Mouse (Mus musculus) thymus, postnatal 25 days (tissue): ENCODE measurements around the gene Hand1.
A peak's percentile ranks its signal among the peaks of the same experiment; 100 is the strongest.
"Not testable (repeated sequence)": the region's sequence is repeated elsewhere in the genome, so short reads cannot be mapped to it uniquely, and the experiment has no call there.

Source experiments
- DNase-seq: peaks from one replicate; pipeline ENCODE4 v3.0.0; 2022

Hand1 gene

DNA sequence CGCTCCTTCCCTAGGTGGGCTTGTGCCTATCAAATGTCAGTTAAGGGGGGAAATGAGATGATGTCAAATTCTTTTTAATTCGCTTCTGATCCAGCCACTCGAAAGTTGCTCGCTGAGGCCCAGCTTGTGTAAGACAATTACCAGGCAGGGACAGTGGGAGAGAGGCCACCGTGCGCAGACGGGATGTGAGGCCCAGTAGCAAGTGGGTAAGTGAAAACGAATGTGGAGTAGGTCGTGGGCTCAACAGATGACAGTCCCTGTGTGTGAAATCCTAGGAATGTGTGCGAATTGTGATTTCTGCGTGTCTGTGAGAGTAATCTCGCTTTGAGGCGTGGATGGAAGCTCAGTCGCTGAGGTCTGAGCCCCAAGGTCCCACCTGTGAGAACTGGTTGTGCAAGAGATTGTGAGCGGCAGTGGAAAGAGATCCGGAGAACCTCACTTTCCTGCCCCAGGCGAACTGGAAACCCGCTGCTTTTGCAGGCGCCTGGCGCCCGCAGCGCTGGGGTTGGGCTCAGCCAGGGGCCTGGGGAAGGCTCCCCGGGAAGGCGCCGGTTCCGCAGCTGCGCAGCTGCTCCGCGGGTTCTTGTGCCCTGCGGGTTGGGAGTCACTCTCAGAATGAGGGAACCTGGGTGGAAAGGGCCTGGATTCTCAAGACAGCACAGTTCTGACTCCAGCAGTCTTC, 819 bp upstream of the Hand1 start:
- DNase-seq: no peak

DNA sequence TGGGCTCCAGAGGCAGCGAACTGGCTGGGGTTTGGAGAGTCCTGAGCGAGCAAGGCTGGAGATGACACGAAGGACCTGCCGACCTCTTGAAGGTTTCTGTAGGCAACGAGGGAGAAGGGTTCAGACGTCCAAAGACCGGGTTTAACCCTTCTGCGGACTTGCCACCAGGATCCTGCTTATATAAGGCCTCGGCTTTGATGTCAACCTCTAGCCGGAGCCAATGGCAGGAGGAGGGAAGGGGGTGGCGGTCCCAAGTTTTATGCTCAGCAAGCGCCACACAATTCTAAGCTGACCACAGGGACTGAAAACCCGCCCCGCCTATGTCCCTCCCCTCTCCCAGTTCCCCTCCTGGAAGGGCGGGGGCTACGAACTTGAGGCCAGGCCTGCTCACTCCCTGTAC, 757 bp downstream of the Hand1 start:
- no peak for DNase-seq

- no peak for DNase-seq
These were observed 1.3 kb downstream of the Hand1 start for GRCm38 (mm10) chr11:57831281-57831781.

GRCm38 (mm10) chr11:57829871-57830775, 2.5 kb downstream of the Hand1 start:
- no peak for DNase-seq

GRCm38 (mm10) chr11:57828955-57829870, 3.4 kb downstream of the Hand1 start:
- no peak for DNase-seq

DNA sequence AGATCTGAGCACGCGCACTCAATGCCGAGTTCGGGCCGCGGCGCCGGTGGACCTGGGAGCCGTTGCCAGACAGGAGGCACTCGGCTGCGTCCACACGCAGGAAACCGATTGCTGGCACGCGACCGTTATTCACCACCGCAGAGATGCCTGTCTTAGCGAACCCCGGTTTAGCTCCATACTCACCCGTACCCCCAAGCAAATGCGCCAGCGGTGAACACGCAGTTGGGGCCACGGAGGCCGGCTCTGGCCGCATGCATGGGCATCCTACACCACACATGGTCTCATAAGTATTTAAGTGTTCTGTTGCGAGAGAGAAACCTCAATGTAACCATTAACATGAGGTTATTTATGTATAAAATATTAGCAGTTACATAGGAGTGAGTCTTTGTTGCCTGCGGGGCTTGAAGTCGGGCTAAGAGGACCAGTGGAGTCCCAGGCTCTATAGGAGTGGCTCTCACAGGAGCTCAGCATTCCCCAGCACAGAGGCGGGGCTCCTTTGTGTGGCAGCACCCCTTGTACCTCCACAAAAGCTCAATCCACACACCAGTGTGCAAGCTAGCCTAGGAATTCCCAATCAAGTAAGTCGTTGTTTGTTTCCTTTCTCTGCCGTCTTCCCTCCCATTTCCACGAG, 4.6 kb downstream of the Hand1 start:
- DNase-seq: peak; percentile 27

DNA sequence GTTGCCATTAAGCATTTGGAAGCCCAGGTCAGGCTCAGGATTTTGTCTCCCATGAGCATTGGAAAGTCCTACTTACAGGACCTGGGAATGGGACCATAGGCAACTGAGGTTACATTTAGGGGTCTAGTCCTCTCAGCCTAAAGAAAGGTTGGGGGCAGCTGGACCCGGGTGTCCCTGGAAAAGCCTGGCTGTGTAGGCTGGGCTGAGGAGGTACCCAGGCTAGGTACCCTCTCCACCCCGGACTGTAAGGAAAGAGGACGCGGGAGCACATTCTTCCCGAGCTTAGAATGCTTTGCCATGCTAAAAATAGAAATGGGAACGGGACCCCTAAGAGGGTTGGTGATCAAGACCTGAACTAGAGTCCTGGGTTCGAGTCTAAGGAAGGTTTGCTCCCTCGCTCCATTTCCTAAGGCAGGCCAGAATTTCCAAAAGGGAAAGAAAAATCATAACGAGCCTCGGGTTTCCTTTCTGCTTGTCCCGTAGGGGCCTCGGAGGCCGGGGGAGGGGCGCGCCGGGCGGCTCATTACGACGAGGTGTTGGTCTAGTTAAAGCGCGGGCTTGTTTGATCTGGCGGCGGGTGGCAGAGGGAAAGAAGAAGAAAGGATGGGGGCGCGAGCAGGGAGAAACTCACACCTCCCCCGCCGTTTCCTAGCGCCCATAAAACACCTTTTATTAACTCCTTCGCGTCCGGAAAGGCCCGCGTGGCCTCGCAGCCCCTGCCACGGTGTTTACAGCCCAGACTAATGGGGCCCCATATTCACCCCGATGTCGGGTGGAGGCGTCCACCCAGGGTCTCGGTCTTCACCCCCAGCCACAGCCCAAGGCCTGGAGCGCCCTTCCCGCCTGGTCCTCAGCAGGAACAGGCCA, 5.3 kb downstream of the Hand1 start:
- DNase-seq: peak; percentile 54

GRCm38 (mm10) chr11:57825234-57825633, 7.4 kb downstream of the Hand1 start:
- peak; percentile 24 for DNase-seq

DNA sequence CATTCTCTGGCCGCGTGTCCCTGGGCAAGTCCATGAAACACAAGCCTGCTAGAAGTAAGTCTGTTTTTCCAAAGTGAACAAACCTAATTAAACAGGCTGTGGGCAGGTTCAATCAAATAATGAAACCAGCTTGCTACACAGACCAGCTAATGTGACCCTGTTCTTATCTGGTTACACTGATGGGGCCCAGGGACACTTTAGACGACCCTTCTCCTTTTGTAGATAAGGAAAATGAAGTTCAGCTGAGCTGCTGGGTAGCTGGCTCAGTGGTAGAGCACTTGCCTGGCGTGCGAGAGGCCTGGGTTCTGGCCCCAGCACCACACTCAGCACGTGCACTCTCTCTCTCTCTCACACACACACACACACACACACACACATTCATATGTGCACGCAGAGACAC, 8.9 kb downstream of the Hand1 start:
- no peak for DNase-seq

DNA sequence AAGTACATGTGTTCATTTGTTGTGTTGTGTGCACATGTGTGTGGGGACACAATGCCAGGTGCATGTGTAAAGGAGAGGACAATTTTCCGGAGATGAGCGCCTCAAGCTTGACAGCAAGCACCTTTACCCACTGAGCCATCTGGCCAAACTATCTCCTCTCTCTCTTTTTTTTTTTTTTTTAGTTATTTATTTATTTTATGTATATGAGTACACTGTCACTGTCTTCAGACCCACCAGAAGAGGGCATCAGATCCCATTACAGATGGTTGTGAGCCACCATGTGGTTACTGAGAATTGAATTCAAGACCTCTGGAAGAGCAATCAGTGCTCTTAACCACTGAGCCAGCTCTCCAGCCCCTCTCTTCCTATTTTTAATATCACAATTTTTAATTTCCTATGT, 9.5 kb downstream of the Hand1 start:
- not testable (repeated sequence) for DNase-seq

DNA sequence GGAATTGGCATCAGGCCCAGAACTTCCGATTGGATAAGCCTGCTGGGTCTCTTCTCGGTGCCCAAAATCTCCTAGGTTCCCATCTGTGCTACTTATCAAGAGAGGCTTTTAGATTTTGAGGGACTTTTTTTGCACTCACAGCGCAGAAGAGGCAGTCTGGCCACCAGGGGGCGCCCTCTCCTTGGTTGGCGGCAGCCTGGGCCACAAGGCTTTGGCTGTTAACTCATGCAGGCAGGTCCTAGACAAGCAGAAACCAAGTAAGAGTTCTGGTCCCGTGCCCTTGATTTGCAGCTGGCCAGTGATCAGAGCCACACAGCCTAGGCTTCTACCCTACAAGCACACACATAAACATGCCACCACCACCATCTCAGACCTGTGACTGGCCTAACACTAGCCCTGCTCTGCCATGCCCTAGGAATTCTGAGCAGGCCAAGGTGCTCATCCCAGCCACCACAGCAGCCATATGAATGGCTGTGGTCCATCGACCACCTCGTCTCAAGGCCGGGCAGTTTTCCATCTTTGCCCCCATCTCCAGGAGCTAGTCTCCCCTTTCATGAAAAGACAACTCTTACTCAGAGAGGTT, 12.5 kb downstream of the Hand1 start:
- DNase-seq: peak; percentile 78

DNA sequence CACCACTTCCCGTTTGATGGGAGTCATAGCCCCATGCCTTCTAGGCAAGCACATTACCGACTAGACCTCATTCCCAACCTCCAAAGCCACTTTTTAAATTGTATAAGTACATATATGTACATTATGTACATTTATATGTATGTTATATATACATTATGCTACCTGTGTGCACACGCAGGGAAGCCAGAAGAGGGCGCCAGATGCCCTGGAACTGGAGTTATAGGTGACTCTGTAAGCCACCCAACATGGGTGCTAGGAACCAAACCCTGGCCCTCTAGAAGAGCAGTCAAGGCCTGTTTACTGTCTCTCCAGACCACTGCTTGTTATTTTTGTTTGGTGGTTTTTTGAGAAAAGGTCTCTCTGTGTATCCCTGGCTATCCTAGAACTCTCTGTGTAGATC, 14.4 kb downstream of the Hand1 start:
- DNase-seq: peak; percentile 12

DNA sequence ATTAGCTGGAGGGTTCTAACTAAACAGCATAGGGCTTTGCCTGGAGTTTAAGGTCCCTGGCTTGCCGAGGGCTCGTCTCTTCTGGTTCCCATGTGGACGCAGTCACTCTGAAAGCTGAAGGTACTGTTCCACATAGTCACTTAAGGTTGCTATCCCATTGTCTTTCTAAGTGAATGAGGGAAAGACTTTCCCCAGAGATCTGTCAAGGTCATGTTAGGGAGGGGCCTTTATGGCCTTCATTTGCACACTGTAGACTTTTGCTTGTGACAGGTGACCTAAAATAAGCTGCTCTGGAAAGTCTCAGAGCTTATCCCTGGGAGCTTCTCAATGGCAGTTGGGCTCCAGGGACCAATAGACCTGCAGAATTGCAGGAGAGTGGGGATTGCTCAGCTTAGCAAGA, 19.0 kb downstream of the Hand1 start:
- no peak for DNase-seq

- DNase-seq: no peak
These were observed 20.4 kb downstream of the Hand1 start for GRCm38 (mm10) chr11:57812212-57812611.

DNA sequence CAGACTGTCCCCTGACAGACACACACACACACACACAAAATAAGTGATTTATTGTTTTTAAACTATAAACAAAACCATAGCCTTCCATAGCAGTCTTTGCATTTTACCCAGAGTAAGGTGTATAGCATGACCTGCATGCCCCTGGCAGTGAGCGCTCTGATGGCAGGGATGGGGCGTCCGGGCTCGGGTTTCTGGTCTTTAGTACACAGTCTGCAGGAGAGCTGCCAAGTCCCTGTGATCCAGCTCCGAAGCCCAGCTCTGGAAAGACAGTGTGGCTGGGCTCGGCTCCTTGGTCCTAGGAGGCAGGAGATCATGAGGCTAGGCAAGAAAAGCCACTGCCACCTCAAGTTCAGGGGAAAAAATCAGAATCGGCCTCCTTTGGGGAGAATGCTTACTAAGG, 21.6 kb downstream of the Hand1 start:
- no peak for DNase-seq

DNA sequence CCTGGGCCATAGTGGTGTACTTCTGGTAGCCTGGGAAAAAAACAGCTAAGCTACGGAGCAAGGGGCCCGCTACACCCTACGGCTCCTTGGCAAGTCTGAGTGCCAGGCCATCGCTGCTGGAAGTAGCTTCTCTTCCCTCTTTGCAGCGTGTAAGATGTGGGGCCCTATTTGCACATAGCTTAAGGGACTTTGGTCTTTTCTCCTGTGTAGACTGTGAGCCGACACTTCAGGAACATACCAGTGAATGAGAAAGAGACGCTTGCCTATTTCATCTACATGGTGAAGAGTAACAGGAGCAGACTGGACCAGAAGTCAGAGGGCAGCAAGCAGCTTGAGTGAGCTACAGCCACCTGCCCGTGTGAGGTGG, 22.9 kb downstream of the Hand1 start:
- no peak for DNase-seq

GRCm38 (mm10) chr11:57809017-57809731, 23.4 kb downstream of the Hand1 start:
- no peak for DNase-seq

DNA sequence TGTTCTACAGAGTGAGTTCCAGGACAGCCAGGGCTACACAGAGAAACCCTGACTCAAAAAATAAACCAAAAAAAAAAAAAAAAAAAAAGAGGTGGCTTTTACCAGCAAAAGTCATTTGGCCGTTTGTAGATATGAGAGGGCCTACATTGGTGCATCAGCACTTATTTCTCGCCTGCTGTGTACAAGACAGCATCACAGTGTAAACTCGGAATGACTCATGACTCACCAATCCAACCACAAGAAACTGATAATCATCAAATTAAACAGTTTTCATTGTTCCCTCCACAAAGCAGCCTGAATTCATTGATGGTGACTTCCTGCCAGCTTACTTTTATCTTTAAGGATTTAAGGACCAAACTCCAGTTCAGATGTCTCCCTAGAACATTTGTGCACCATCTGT, 27.6 kb downstream of the Hand1 start:
- DNase-seq: no peak

GRCm38 (mm10) chr11:57802511-57802870, 30.1 kb downstream of the Hand1 start:
- peak; percentile 34 for DNase-seq

DNA sequence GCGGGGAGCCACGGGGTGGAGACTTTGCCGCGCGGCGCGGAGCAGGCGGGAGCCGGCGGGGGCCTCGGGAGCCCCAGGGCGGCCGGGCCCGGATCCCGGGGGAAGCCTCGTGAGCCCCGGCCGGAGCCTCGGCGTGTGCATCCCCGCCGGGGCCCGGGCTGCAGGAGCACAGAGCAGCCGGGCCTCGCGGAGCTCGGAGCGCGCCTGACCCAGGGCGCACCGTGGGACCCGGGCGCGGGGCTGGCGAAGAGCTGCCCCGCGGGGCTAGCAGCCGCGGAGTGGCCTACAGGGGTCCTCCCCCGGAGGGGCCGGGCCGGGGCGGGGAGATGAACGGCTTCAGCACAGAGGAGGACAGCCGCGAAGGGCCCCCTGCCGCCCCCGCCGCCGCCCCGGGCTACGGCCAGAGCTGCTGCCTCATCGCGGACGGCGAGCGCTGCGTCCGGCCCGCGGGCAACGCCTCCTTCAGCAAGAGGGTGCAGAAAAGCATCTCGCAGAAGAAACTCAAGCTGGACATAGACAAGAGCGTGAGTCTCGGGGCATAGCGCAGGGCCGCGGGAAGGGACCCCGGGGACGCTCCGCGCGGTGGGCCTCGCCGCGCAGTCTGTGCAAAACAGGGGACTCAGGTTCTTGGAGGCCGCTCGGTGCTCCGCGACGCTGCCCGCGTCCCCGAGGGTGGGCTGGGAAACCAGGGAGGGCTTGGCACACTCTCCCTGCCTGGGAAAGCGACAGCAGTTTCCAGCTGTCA, 30.7 kb downstream of the Hand1 start:
- peak; percentile 67 for DNase-seq
